Mouse (Mus musculus): ENCODE measurements around the gene Ppt2. TPM values are rescaled to one million over a fixed set of nuclear protein-coding genes. Genes with fewer than 3 reads are reported as not detected.

Gene Ppt2
- polyA plus RNA-seq, 1 experiment, result 12.7 TPM

DNA sequence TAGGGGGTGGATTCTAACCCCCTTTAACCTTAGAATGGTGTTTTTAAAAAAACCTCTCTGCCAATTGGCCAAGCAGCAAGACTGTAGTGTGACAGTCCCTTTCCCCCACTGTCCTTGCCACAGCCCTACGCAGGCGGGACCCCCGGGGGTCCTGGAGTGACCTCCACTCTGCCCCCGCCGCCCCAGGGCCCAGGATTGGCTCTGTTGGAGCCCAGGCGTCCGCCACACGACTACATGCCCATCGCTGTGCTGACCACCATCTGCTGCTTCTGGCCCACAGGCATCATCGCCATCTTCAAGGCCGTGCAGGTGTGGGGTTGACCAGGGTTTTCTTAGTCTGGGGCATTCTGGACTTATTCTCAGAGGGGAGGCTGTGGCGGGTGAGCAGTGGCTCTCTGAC lies 3.3 kb upstream of the Ppt2 start:
- Histone ChIP-seq H3K79me3 (ENCODE audit: low read depth) (no peaks in the 10 kb centered on the region), H3K4me3 (ENCODE audit: insufficient read depth, poor library complexity, severe bottlenecking) (no peak overlapping the region), H3K36me3 (ENCODE audit: control insufficient read depth, insufficient read depth) (no peaks in the 10 kb centered on the region), H3K27me3 (ENCODE audit: control insufficient read depth, insufficient read depth, insufficient read length) (peaks cover 38% of the 10 kb centered on the region), H3K79me2 (ENCODE audit: control insufficient read depth, insufficient read depth) (no peaks in the 10 kb centered on the region), H3ac (ENCODE audit: control insufficient read depth, insufficient read length, low read depth) (no peak overlapping the region)
- TF ChIP-seq FOSL1 (IDR thresholded peaks at IDR 0.05; ENCODE audit: insufficient read depth, low read length, poor library complexity, severe bottlenecking) (no peak), CTCF (IDR thresholded peaks at IDR 0.05; ENCODE audit: control insufficient read depth, insufficient read depth, insufficient read length) (no peak), MYOD1 (IDR thresholded peaks at IDR 0.05; ENCODE audit: control insufficient read depth, insufficient read length, low read depth) (no peak)

DNA sequence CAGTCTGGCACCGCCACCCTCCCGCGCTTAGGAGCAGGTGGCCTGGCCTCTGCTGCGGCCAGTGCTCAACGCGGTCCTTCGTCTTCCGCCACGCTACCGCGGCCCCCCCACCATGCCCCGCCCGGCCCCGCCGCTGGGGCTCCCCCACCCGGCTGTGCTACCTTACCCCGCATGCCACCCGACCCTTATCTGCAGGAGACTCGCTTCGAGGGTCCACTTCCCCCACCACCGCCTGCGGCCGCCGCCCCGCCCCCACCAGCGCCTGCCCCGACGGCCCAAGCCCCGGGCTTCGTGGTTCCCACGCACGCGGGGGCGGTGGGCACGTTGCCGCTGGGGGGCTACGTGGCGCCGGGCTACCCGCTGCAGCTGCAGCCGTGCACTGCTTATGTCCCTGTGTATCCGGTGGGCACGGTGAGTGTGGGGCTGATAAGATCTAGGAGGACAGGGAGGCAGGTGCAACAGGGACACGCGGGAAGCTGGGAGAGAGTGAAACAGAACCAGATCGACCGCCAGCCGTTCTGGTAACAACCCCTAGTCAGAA lies 2.5 kb upstream of the Ppt2 start:
- Histone ChIP-seq H3K79me2 (ENCODE audit: control insufficient read depth, insufficient read depth) (no peaks in the 10 kb centered on the region), H3K36me3 (ENCODE audit: control insufficient read depth, insufficient read depth) (no peaks in the 10 kb centered on the region), H3K27me3 (ENCODE audit: control insufficient read depth, insufficient read depth, insufficient read length) (peaks cover 38% of the 10 kb centered on the region), H3K4me3 (ENCODE audit: insufficient read depth, poor library complexity, severe bottlenecking) (no peak overlapping the region), H3K79me3 (ENCODE audit: low read depth) (no peaks in the 10 kb centered on the region), H3ac (ENCODE audit: control insufficient read depth, insufficient read length, low read depth) (no peak overlapping the region)
- no peak for TF ChIP-seq MAX (IDR thresholded peaks at IDR 0.05)
- TF ChIP-seq CEBPB (IDR thresholded peaks at IDR 0.05; ENCODE audit: low read depth), result no peak
- no peak for TF ChIP-seq USF1 (IDR thresholded peaks at IDR 0.05; ENCODE audit: low read depth)
- no peak for TF ChIP-seq MYOG (IDR thresholded peaks at IDR 0.05; ENCODE audit: control insufficient read depth, extremely low read depth, insufficient read length)
- TF ChIP-seq FOSL1 (IDR thresholded peaks at IDR 0.05; ENCODE audit: insufficient read depth, low read length, poor library complexity, severe bottlenecking), result no peak
- TF ChIP-seq CTCF (IDR thresholded peaks at IDR 0.05; ENCODE audit: control insufficient read depth, insufficient read depth, insufficient read length), result no peak
- no peak for TF ChIP-seq MYOD1 (IDR thresholded peaks at IDR 0.05; ENCODE audit: control insufficient read depth, insufficient read length, low read depth)

DNA sequence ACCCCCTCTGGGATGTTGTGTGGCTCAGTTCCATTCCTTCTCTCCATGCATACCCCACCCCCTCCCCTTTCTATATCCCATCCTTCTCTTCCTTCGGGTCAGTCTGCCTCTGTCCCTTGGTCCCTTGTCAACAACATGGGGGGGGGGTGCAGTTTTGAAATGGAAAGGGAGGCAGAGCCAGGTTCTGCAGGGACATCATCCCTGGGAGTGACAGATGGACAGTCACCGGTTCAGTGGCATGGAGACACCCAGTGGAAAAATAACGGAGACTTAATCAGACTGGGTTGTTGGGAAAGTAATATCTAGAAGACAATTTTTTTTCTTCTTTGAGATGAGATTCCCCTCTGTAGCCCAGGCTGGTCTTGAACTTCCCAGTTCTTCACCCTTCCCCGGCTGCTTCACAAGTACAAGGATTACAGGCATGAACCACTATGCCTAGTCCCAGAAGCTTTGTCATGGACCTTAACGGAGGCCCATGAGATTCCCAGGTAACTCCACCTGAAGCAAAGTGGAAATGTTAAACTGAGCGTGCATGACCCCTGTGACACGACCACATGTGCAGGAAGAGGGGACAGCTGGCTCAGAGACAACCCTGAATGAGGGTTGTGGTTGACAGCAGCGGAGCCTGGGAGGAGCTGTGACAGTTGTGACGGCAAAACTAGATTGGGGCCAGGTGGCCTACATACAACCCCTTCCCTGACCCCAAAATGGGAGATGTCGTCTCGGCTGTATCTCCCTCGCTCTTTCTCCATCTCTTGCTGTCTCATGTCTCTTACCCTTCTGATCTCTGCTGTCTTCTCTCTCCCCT lies 1.7 kb upstream of the Ppt2 start:
- no peaks in the 10 kb centered on the region for H3K79me2 ChIP-seq (ENCODE audit: control insufficient read depth, insufficient read depth)
- TF ChIP-seq FOSL1 (IDR thresholded peaks at IDR 0.05; ENCODE audit: insufficient read depth, low read length, poor library complexity, severe bottlenecking) (no peak), MYOD1 (IDR thresholded peaks at IDR 0.05; ENCODE audit: control insufficient read depth, insufficient read length, low read depth) (no peak), CTCF (IDR thresholded peaks at IDR 0.05; ENCODE audit: control insufficient read depth, insufficient read depth, insufficient read length) (no peak), MYOG (IDR thresholded peaks at IDR 0.05; ENCODE audit: control insufficient read depth, extremely low read depth, insufficient read length) (no peak), MAX (IDR thresholded peaks at IDR 0.05) (no peak), CEBPB (IDR thresholded peaks at IDR 0.05; ENCODE audit: low read depth) (no peak), USF1 (IDR thresholded peaks at IDR 0.05; ENCODE audit: low read depth) (no peak)
- peaks cover 38% of the 10 kb centered on the region for H3K27me3 ChIP-seq (ENCODE audit: control insufficient read depth, insufficient read depth, insufficient read length)
- H3K4me3 ChIP-seq (ENCODE audit: insufficient read depth, poor library complexity, severe bottlenecking), result no peak overlapping the region
- no peak overlapping the region for H3ac ChIP-seq (ENCODE audit: control insufficient read depth, insufficient read length, low read depth)
- H3K79me3 ChIP-seq (ENCODE audit: low read depth), result no peaks in the 10 kb centered on the region
- H3K36me3 ChIP-seq (ENCODE audit: control insufficient read depth, insufficient read depth), result no peaks in the 10 kb centered on the region

DNA sequence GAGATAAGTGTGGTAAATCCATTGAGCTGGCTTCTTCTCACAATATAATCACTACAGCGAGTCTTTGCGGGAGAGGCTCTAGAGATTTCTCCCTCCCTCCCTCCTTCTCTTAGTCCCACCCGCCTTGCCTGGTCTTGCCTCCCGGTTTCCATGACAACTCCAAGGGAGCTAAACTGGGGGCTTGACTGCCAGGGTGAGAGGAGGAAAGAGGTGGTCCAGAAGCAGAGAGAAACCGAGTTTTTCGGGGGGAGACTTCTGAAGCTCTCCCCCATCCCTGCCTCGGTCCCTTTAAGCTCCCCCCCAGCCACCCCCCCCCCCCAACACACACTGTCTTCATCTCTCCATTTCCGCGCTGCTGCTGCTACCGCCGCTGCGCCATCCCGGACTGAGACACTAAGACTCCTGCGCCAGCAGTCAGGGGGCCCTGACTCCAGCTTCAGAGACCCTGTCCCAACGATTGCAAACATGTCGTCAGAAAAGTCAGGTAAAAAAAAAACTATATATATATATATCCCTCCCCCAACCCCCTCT lies 976 bp upstream of the Ppt2 start, which contains the start of gene Prrt1:
TSS of gene Prrt1 (plus strand) at position 313 of the 531 bp plus-strand sequence.
- Histone ChIP-seq H3K79me2 (ENCODE audit: control insufficient read depth, insufficient read depth) (no peaks in the 10 kb centered on the region), H3K4me3 (ENCODE audit: insufficient read depth, poor library complexity, severe bottlenecking) (no peak within 1 kb of the TSS), H3K36me3 (ENCODE audit: control insufficient read depth, insufficient read depth) (no peaks in the 10 kb centered on the region), H3K79me3 (ENCODE audit: low read depth) (no peaks in the 10 kb centered on the region), H3ac (ENCODE audit: control insufficient read depth, insufficient read length, low read depth) (no peak within 1 kb of the TSS), H3K27me3 (ENCODE audit: control insufficient read depth, insufficient read depth, insufficient read length) (peaks cover 38% of the 10 kb centered on the region)
- no peak for TF ChIP-seq CEBPB (IDR thresholded peaks at IDR 0.05; ENCODE audit: low read depth)
- TF ChIP-seq FOSL1 (IDR thresholded peaks at IDR 0.05; ENCODE audit: insufficient read depth, low read length, poor library complexity, severe bottlenecking), result no peak
- TF ChIP-seq MYOD1 (IDR thresholded peaks at IDR 0.05; ENCODE audit: control insufficient read depth, insufficient read length, low read depth), result no peak
- TF ChIP-seq CTCF (IDR thresholded peaks at IDR 0.05; ENCODE audit: control insufficient read depth, insufficient read depth, insufficient read length), result no peak
- no peak for TF ChIP-seq MYOG (IDR thresholded peaks at IDR 0.05; ENCODE audit: control insufficient read depth, extremely low read depth, insufficient read length)
- TF ChIP-seq MAX (IDR thresholded peaks at IDR 0.05), result no peak
- no peak for TF ChIP-seq USF1 (IDR thresholded peaks at IDR 0.05; ENCODE audit: low read depth)

DNA sequence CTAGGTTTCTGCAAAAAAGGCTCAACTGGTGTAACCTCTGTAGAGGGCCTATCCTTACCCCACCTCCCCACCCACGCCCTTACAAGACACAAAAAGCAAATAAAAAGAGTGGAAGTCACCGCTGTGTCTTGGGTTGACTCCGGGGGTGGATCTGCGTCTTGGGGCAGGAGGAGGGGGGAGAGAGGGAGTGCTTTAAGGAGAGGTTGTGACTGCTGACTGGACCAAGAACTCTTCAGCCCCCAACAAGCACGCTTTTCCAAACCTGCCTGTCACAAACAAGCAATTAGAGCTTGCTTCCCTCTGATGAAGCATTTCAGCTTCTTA lies 296 bp upstream of the Ppt2 start:
- H3K27me3 ChIP-seq (ENCODE audit: control insufficient read depth, insufficient read depth, insufficient read length), result peaks cover 31% of the 10 kb centered on the region
- no peak overlapping the region for H3ac ChIP-seq (ENCODE audit: control insufficient read depth, insufficient read length, low read depth)
- no peak overlapping the region for H3K4me3 ChIP-seq (ENCODE audit: insufficient read depth, poor library complexity, severe bottlenecking)

More for the DNA sequence above, 296 bp upstream of the Ppt2 start:
- TF ChIP-seq MAX (IDR thresholded peaks at IDR 0.05) (no peak), FOSL1 (IDR thresholded peaks at IDR 0.05; ENCODE audit: insufficient read depth, low read length, poor library complexity, severe bottlenecking) (no peak), CTCF (IDR thresholded peaks at IDR 0.05; ENCODE audit: control insufficient read depth, insufficient read depth, insufficient read length) (no peak), MYOD1 (IDR thresholded peaks at IDR 0.05; ENCODE audit: control insufficient read depth, insufficient read length, low read depth) (no peak), USF1 (IDR thresholded peaks at IDR 0.05; ENCODE audit: low read depth) (no peak), CEBPB (IDR thresholded peaks at IDR 0.05; ENCODE audit: low read depth) (no peak), MYOG (IDR thresholded peaks at IDR 0.05; ENCODE audit: control insufficient read depth, extremely low read depth, insufficient read length) (no peak)
- Histone ChIP-seq H3K79me3 (ENCODE audit: low read depth) (no peaks in the 10 kb centered on the region), H3K79me2 (ENCODE audit: control insufficient read depth, insufficient read depth) (no peaks in the 10 kb centered on the region), H3K36me3 (ENCODE audit: control insufficient read depth, insufficient read depth) (no peaks in the 10 kb centered on the region)

Data from C2C12 (cell line).